Mouse (Mus musculus) inflammation-experienced regulatory T-cells, adult 6 months (primary cell): ENCODE measurements around the gene Bfsp2. TPM values are rescaled to one million over a fixed set of nuclear protein-coding genes. Genes with fewer than 3 reads are reported as not detected.

Experiments
- ATAC-seq: one replicate; pipeline ENCODE4 v1.8.0; 2017
- polyA plus RNA-seq, 3 experiments: library from polyadenylated mRNA; unstranded; fragments of 100-300 nt; shearing (Covaris generic); gene quantifications; one replicate each; pipeline ENCODE4 v1.2.1; 2017

Bfsp2 gene
- polyA plus RNA-seq, 3 experiments from 2014 or later, result 0.88 TPM; not detected in 2

- ATAC-seq, result no peak
Observed at GRCm38 (mm10) chr9:103480603-103481220, 492 bp upstream of the Bfsp2 start.

- ATAC-seq, result no peak
Observed at GRCm38 (mm10) chr9:103475414-103475813, 4.8 kb downstream of the Bfsp2 start.

- ATAC-seq, result no peak
Observed at GRCm38 (mm10) chr9:103473915-103474688, 6.1 kb downstream of the Bfsp2 start.

- ATAC-seq, result no peak
Observed at GRCm38 (mm10) chr9:103471784-103472183, 8.4 kb downstream of the Bfsp2 start.

- ATAC-seq, result no peak
Observed at GRCm38 (mm10) chr9:103469516-103469915, 10.7 kb downstream of the Bfsp2 start.

GRCm38 (mm10) chr9:103468911-103469310 is 11.3 kb downstream of the Bfsp2 start:
- ATAC-seq, result no peak

- no peak for ATAC-seq
Observed at GRCm38 (mm10) chr9:103465711-103466220, 14.5 kb downstream of the Bfsp2 start.

GRCm38 (mm10) chr9:103465293-103465692 is 14.9 kb downstream of the Bfsp2 start:
- no peak for ATAC-seq

- no peak for ATAC-seq
Observed at GRCm38 (mm10) chr9:103463833-103464232, 16.4 kb downstream of the Bfsp2 start.

- ATAC-seq, result no peak
Observed at GRCm38 (mm10) chr9:103459839-103460238, 20.4 kb downstream of the Bfsp2 start.

GRCm38 (mm10) chr9:103459307-103459706 is 20.9 kb downstream of the Bfsp2 start:
- ATAC-seq, result no peak

- ATAC-seq, result no peak
Observed at GRCm38 (mm10) chr9:103449651-103450050, 30.6 kb downstream of the Bfsp2 start.

GRCm38 (mm10) chr9:103449092-103449491 is 31.1 kb downstream of the Bfsp2 start:
- ATAC-seq, result no peak

GRCm38 (mm10) chr9:103444656-103445055 is 35.6 kb downstream of the Bfsp2 start:
- no peak for ATAC-seq

- ATAC-seq, result no peak
Observed at GRCm38 (mm10) chr9:103443824-103444185, 36.4 kb downstream of the Bfsp2 start.

- no peak for ATAC-seq
Observed at GRCm38 (mm10) chr9:103443121-103443823, 36.9 kb downstream of the Bfsp2 start.

GRCm38 (mm10) chr9:103440597-103440996 is 39.6 kb downstream of the Bfsp2 start:
- no peak for ATAC-seq

GRCm38 (mm10) chr9:103437104-103437503 is 43.1 kb downstream of the Bfsp2 start:
- no peak for ATAC-seq

- ATAC-seq, result no peak
Observed at GRCm38 (mm10) chr9:103434116-103434515, 46.1 kb downstream of the Bfsp2 start.

GRCm38 (mm10) chr9:103432122-103432778 is 48.0 kb downstream of the Bfsp2 start:
- no peak for ATAC-seq

GRCm38 (mm10) chr9:103431718-103432117 is 48.5 kb downstream of the Bfsp2 start:
- no peak for ATAC-seq

- no peak for ATAC-seq
Observed at GRCm38 (mm10) chr9:103430431-103431220, 49.6 kb downstream of the Bfsp2 start.
